Mouse (Mus musculus) heart, embryonic 13.5 days (tissue): Measurements from ENCODE around the gene Dcun1d2. TPM values are rescaled to one million over a fixed set of nuclear protein-coding genes. Genes with fewer than 3 reads are reported as not detected.

Experiments
- polyA plus RNA-seq: library from polyadenylated mRNA; unstranded; fragments of >200 nt; fragmentation: Nextera tagmentation; extraction: Ambion mirVana; gene quantifications from 2 replicates; pipeline ENCODE4 v1.2.1, GENCODE M21; 2015

Gene Dcun1d2
- polyA plus RNA-seq, 1 experiment from 2014 or later, result 24.6 TPM

Other genes with a start within 250 kb of the Dcun1d2 start
- gene Proz, start 227.2 kb downstream of the Dcun1d2 start, polyA plus RNA-seq, result 0.32 and 1.4 TPM in 2 replicates
- gene Pcid2, start 182.7 kb downstream of the Dcun1d2 start, polyA plus RNA-seq, result 24.2 and 25.7 TPM in 2 replicates
- 99.5 and 102 TPM in 2 replicates for gene Cul4a, start 182.5 kb downstream of the Dcun1d2 start, polyA plus RNA-seq
- gene Lamp1, start 129.0 kb downstream of the Dcun1d2 start, polyA plus RNA-seq, result 305 and 332 TPM in 2 replicates
- gene Grtp1, start 87.5 kb downstream of the Dcun1d2 start, polyA plus RNA-seq, result 17.1 and 19.9 TPM in 2 replicates
- gene Adprhl1, start 34.0 kb downstream of the Dcun1d2 start, polyA plus RNA-seq, result 170 and 207 TPM in 2 replicates
- gene Tmco3, start 59 bp upstream of the Dcun1d2 start, polyA plus RNA-seq, result 32.2 and 36.0 TPM in 2 replicates
- gene Tfdp1, start 50.6 kb upstream of the Dcun1d2 start, polyA plus RNA-seq, result 81.5 and 87.5 TPM in 2 replicates
- 0.13 TPM in 1 of 2 replicates, not detected in the other for gene Atp4b, start 108.7 kb upstream of the Dcun1d2 start, polyA plus RNA-seq
- gene Grk1, start 117.0 kb upstream of the Dcun1d2 start, polyA plus RNA-seq, result not detected in 2 replicates
- gene Tmem255b, start 147.1 kb upstream of the Dcun1d2 start, polyA plus RNA-seq, result 0.62 and 0.71 TPM in 2 replicates
- gene Gas6, start 206.4 kb upstream of the Dcun1d2 start, polyA plus RNA-seq, result 101 and 110 TPM in 2 replicates